Mouse (Mus musculus): Measurements from ENCODE around the gene Ctrc. TPM values are rescaled to one million over a fixed set of nuclear protein-coding genes. Genes with fewer than 3 reads are reported as not detected.
A peak's percentile ranks its signal among the peaks of the same experiment; 100 is the strongest.

Gene Ctrc
- not detected in 2 replicates for polyA plus RNA-seq (2012; ENCODE audit: insufficient read depth, insufficient read length, low replicate concordance, missing spikeins)

GRCm38 (mm10) chr4:141845999-141846398, at the start of gene Ctrc:
Gene Ctrc (minus strand): TSS chr4:141846359.
- Histone ChIP-seq H3K27ac (ENCODE audit: insufficient read depth, low read depth, low read length) (no peak within 1 kb of the TSS), H3K4me3 (ENCODE audit: insufficient read depth, low read depth, low read length) (no peak within 1 kb of the TSS), H3K4me1 (ENCODE audit: control insufficient read depth, insufficient read depth, low read length) (no peaks in the 10 kb centered on the region)
- no peak for TF ChIP-seq CTCF (IDR thresholded peaks at IDR 0.05; ENCODE audit: insufficient read depth, low read depth, low read length)
- TF ChIP-seq POLR2A (IDR thresholded peaks at IDR 0.05; ENCODE audit: insufficient read depth, low read depth, low read length) = no peak
- 89% methylated on average over 6 of the region's 6 CpGs for WGBS

DNA sequence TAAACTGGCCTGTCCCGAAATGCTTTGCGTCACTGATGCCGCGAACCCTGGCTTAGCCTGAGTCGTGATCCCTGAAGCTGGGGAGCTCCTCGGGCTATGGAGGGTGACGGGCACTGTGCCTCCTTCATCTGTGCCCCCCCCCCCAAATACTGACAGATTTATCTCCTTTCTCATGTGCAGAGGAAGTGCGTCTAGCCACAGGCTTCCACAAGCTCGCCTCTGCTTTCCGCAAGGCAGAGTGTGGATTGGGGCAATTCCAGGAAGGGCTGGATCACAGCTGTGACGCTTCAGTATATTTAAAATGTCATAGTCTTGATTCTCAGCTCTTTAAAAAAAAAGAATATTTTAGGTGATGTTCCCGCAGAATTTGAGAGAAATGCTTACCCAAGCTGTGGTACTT, 49.6 kb upstream of the Ctrc start:
- whole genome bisulfite sequencing = 78% methylated on average over 12 of the region's 12 CpGs
- no peak for TF ChIP-seq CTCF (IDR thresholded peaks at IDR 0.05; ENCODE audit: insufficient read depth, low read depth, low read length)
- TF ChIP-seq POLR2A (IDR thresholded peaks at IDR 0.05; ENCODE audit: insufficient read depth, low read depth, low read length) = no peak
- H3K4me3 ChIP-seq (ENCODE audit: insufficient read depth, low read depth, low read length) = no peak overlapping the region
- no peak overlapping the region for H3K27ac ChIP-seq (ENCODE audit: insufficient read depth, low read depth, low read length)
- peaks cover 31% of the 10 kb centered on the region for H3K4me1 ChIP-seq (ENCODE audit: control insufficient read depth, insufficient read depth, low read length)

- Histone ChIP-seq H3K4me3 (ENCODE audit: insufficient read depth, low read depth, low read length) (no peak overlapping the region), H3K27ac (ENCODE audit: insufficient read depth, low read depth, low read length) (no peak overlapping the region), H3K4me1 (ENCODE audit: control insufficient read depth, insufficient read depth, low read length) (peaks cover 16% of the 10 kb centered on the region)
- TF ChIP-seq CTCF (IDR thresholded peaks at IDR 0.05; ENCODE audit: insufficient read depth, low read depth, low read length) = no peak
- no peak for TF ChIP-seq POLR2A (IDR thresholded peaks at IDR 0.05; ENCODE audit: insufficient read depth, low read depth, low read length)
- 88% methylated on average over 8 of the region's 8 CpGs for WGBS
These were observed 47.1 kb upstream of the Ctrc start for GRCm38 (mm10) chr4:141893157-141893784.

GRCm38 (mm10) chr4:141886385-141886968, 40.3 kb upstream of the Ctrc start:
- 63% methylated on average over 6 of the region's 6 CpGs for WGBS
- TF ChIP-seq POLR2A (IDR thresholded peaks at IDR 0.05; ENCODE audit: insufficient read depth, low read depth, low read length) (no peak), CTCF (IDR thresholded peaks at IDR 0.05; ENCODE audit: insufficient read depth, low read depth, low read length) (no peak)
- Histone ChIP-seq H3K4me1 (ENCODE audit: control insufficient read depth, insufficient read depth, low read length) (peaks cover 14% of the 10 kb centered on the region), H3K27ac (ENCODE audit: insufficient read depth, low read depth, low read length) (no peak overlapping the region), H3K4me3 (ENCODE audit: insufficient read depth, low read depth, low read length) (no peak overlapping the region)

- peak overlapping the region; percentile 38; the same call in 1 of the 2 replicates for H3K27ac ChIP-seq (ENCODE audit: insufficient read depth, low read depth, low read length)
- H3K4me1 ChIP-seq (ENCODE audit: control insufficient read depth, insufficient read depth, low read length) = peaks cover 14% of the 10 kb centered on the region
- TF ChIP-seq CTCF (IDR thresholded peaks at IDR 0.05; ENCODE audit: insufficient read depth, low read depth, low read length) (no peak), POLR2A (IDR thresholded peaks at IDR 0.05; ENCODE audit: insufficient read depth, low read depth, low read length) (no peak)
- H3K4me3 ChIP-seq (ENCODE audit: insufficient read depth, low read depth, low read length) = no peak overlapping the region
- 53% methylated on average over 9 of the region's 9 CpGs for WGBS
These were observed 39.3 kb upstream of the Ctrc start for GRCm38 (mm10) chr4:141885451-141885850.

DNA sequence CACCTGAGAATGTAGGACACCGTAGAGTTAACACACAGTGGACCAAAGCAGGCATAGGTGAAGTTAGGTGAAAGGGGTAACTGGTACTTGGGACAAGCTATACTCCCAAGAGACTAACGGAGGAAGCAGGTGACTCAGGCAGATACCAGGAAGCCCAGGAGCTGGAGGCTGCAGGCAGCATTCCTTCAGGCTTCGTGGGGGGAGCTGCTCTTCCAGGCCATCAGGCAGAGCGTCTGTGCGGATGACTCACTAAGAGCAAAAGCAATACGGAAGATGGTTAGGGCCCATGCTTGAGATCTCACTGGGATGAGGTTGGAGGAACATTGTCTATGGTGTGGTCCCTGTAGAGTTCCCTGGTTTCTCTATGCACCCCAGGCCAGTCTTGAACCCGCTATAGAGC, 36.7 kb upstream of the Ctrc start:
- H3K4me1 ChIP-seq (ENCODE audit: control insufficient read depth, insufficient read depth, low read length) = peaks cover 16% of the 10 kb centered on the region
- 70% methylated on average over 7 of the region's 7 CpGs for WGBS

GRCm38 (mm10) chr4:141881950-141882349, 35.8 kb upstream of the Ctrc start:
- 76% methylated on average over 5 of the region's 5 CpGs for WGBS
- H3K4me1 ChIP-seq (ENCODE audit: control insufficient read depth, insufficient read depth, low read length) = peaks cover 16% of the 10 kb centered on the region
- TF ChIP-seq POLR2A (IDR thresholded peaks at IDR 0.05; ENCODE audit: insufficient read depth, low read depth, low read length) (no peak), CTCF (IDR thresholded peaks at IDR 0.05; ENCODE audit: insufficient read depth, low read depth, low read length) (no peak)
- no peak overlapping the region for H3K27ac ChIP-seq (ENCODE audit: insufficient read depth, low read depth, low read length)
- no peak overlapping the region for H3K4me3 ChIP-seq (ENCODE audit: insufficient read depth, low read depth, low read length)

More for the DNA sequence above, 36.7 kb upstream of the Ctrc start:
- no peak overlapping the region for H3K4me3 ChIP-seq (ENCODE audit: insufficient read depth, low read depth, low read length)
- no peak for TF ChIP-seq CTCF (IDR thresholded peaks at IDR 0.05; ENCODE audit: insufficient read depth, low read depth, low read length)
- TF ChIP-seq POLR2A (IDR thresholded peaks at IDR 0.05; ENCODE audit: insufficient read depth, low read depth, low read length) = no peak
- H3K27ac ChIP-seq (ENCODE audit: insufficient read depth, low read depth, low read length) = no peak overlapping the region

- no peak for TF ChIP-seq POLR2A (IDR thresholded peaks at IDR 0.05; ENCODE audit: insufficient read depth, low read depth, low read length)
- no peak for TF ChIP-seq CTCF (IDR thresholded peaks at IDR 0.05; ENCODE audit: insufficient read depth, low read depth, low read length)
- Histone ChIP-seq H3K4me3 (ENCODE audit: insufficient read depth, low read depth, low read length) (no peak overlapping the region), H3K4me1 (ENCODE audit: control insufficient read depth, insufficient read depth, low read length) (peaks cover 12% of the 10 kb centered on the region), H3K27ac (ENCODE audit: insufficient read depth, low read depth, low read length) (no peak overlapping the region)
- WGBS = 86% methylated on average over 10 of the region's 10 CpGs
These were observed 35.2 kb upstream of the Ctrc start for GRCm38 (mm10) chr4:141881289-141881914.

DNA sequence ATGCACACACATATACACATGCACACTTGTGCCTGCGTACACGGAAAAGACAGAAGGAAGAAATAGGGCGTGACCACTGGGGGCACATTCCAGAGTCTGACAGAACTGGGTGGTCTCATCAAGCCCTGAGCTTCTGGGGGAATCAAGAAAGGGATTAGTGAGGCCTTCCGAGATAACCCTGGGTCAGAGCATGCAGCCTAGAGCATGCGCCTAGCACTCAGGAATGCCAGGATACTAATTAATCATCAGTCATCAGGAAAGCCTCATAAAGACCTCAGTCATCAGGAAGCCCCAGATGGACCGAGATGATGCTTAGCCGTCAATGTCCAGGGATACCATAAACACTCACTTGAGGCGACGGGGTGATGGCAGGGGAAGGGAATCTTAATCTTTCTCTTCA, 33.7 kb upstream of the Ctrc start:
- Histone ChIP-seq H3K27ac (ENCODE audit: insufficient read depth, low read depth, low read length) (no peak overlapping the region), H3K4me3 (ENCODE audit: insufficient read depth, low read depth, low read length) (no peak overlapping the region)
- TF ChIP-seq CTCF (IDR thresholded peaks at IDR 0.05; ENCODE audit: insufficient read depth, low read depth, low read length) (no peak), POLR2A (IDR thresholded peaks at IDR 0.05; ENCODE audit: insufficient read depth, low read depth, low read length) (no peak)

More for the DNA sequence above, 33.7 kb upstream of the Ctrc start:
- 93% methylated on average over 9 of the region's 9 CpGs for WGBS
- peaks cover 10% of the 10 kb centered on the region for H3K4me1 ChIP-seq (ENCODE audit: control insufficient read depth, insufficient read depth, low read length)

Measured in olfactory bulb, adult 2 months (tissue).